Mouse (Mus musculus) liver, adult 2 months (tissue): ENCODE results near the gene Olfr1106. TPM values are rescaled to one million over a fixed set of nuclear protein-coding genes. Genes with fewer than 3 reads are reported as not detected.

ENCODE experiments used
- DNase-seq: peaks from one replicate; pipeline ENCODE4 v3.0.0-alpha.2; 2011; ENCODE audit warnings: low read depth, low spot score; ENCODE audit errors: extremely low read depth
- H3K27ac ChIP-seq: fragments of 200-500 bp; replicated peaks from 2 replicates; pipeline ENCODE4 v1.5.1; 2012; ENCODE audit warnings: low read depth, mild to moderate bottlenecking, control low read depth, inconsistent platforms, low read length; ENCODE audit not compliant: insufficient read depth
- H3K27me3 ChIP-seq: fragments of 200-500 bp; 2 replicates; pipeline ENCODE4 v1.6.1; 2012; ENCODE audit warnings: mild to moderate bottlenecking, moderate library complexity, low read length, inconsistent platforms; ENCODE audit not compliant: control insufficient read depth, insufficient read depth
- H3K36me3 ChIP-seq: fragments of 200-500 bp; 2 replicates; pipeline ENCODE4 v1.6.1; 2012; ENCODE audit warnings: low read length, inconsistent platforms; ENCODE audit not compliant: control insufficient read depth, insufficient read depth
- H3K4me1 ChIP-seq: fragments of 200-500 bp; 2 replicates; pipeline ENCODE4 v1.6.1; 2011; ENCODE audit warnings: low read length; ENCODE audit not compliant: control insufficient read depth, insufficient read depth
- H3K4me3 ChIP-seq: fragments of 200-500 bp; 2 replicates; pipeline ENCODE4 v1.5.1; 2011; ENCODE audit warnings: low read depth, mild to moderate bottlenecking, control low read depth, low read length, moderate library complexity; ENCODE audit not compliant: insufficient read depth
- H3K79me2 ChIP-seq: fragments of 200-500 bp; 2 replicates; pipeline ENCODE4 v1.6.1; 2012; ENCODE audit warnings: inconsistent platforms, mild to moderate bottlenecking, low read length, moderate library complexity; ENCODE audit not compliant: control insufficient read depth, insufficient read depth
- H3K9ac ChIP-seq: fragments of 200-500 bp; 2 replicates; pipeline ENCODE4 v1.6.1; 2012; ENCODE audit warnings: low read depth, mild to moderate bottlenecking, control low read depth, inconsistent platforms, low read length
- CTCF ChIP-seq: fragments of 200-500 bp; IDR thresholded peaks from 2 replicates; pipeline ENCODE4 v1.5.1; 2011; ENCODE audit warnings: low read depth, low read length, control low read depth
- POLR2A ChIP-seq: fragments of 200-500 bp; IDR thresholded peaks from 2 replicates; pipeline ENCODE4 v1.6.1; 2011; ENCODE audit warnings: low read length, control low read depth; ENCODE audit not compliant: insufficient read depth; ENCODE audit errors: extremely low read depth
- WGBS: fragments of 180-500 bp; shearing (Covaris S2); methylation state at CpG from one replicate; pipeline ENCODE4 v1.1.7; 2018; 5-methylcytosine and 5-hydroxymethylcytosine counted together
- polyA plus RNA-seq: library from polyadenylated mRNA; depleted of rRNA; stranded (reverse); fragments of >200 nt; gene quantifications from 2 replicates; pipeline ENCODE4 v1.2.3, GENCODE M21; 2012; rRNA removed
- total RNA-seq: library from RNA; depleted of rRNA; stranded (reverse); fragments of >200 nt; gene quantifications from 2 replicates; pipeline ENCODE4 v1.2.3, GENCODE M21; 2014; rRNA removed

Olfr1106 gene
- not detected in 2 replicates for total RNA-seq
- polyA plus RNA-seq = not detected in 2 replicates

- Histone ChIP-seq H3K27ac (no peak within 1 kb of the TSS), H3K36me3 (no peaks in the 10 kb centered on the region), H3K9ac (no peak within 1 kb of the TSS), H3K79me2 (no peaks in the 10 kb centered on the region), H3K4me3 (no peak within 1 kb of the TSS), H3K27me3 (no peaks in the 10 kb centered on the region), H3K4me1 (no peaks in the 10 kb centered on the region)
- TF ChIP-seq CTCF (no peak), POLR2A (no peak)
- no peak for DNase-seq
- WGBS = 66% methylated on average over 1 of the region's 1 CpGs
Observed at GRCm38 (mm10) chr2:87052173-87052572, at the start of gene Olfr1106. Olfr1106 (minus strand) TSS chr2:87052273.

- Histone ChIP-seq H3K79me2 (no peaks in the 10 kb centered on the region), H3K27me3 (no peaks in the 10 kb centered on the region), H3K9ac (no peak within 1 kb of the TSS), H3K27ac (no peak within 1 kb of the TSS), H3K4me1 (no peaks in the 10 kb centered on the region), H3K4me3 (no peak within 1 kb of the TSS), H3K36me3 (no peaks in the 10 kb centered on the region)
- 62% methylated on average over 1 of the region's 1 CpGs for WGBS
- TF ChIP-seq CTCF (no peak), POLR2A (no peak)
- no peak for DNase-seq
Observed at GRCm38 (mm10) chr2:87095908-87096307, 43.8 kb upstream of the Olfr1106 start, which contains the start of gene Olfr1109. Olfr1109 (minus strand) TSS chr2:87096008.

GRCm38 (mm10) chr2:87075717-87076116 lies 23.6 kb upstream of the Olfr1106 start, which contains the start of gene Olfr1107:
Olfr1107 (minus strand) TSS chr2:87075817.
- no peaks in the 10 kb centered on the region for H3K4me1 ChIP-seq
- no peak for TF ChIP-seq CTCF
- TF ChIP-seq POLR2A = no peak
- no peaks in the 10 kb centered on the region for H3K36me3 ChIP-seq
- H3K4me3 ChIP-seq = no peak within 1 kb of the TSS
- no peak within 1 kb of the TSS for H3K27ac ChIP-seq
- H3K79me2 ChIP-seq = no peaks in the 10 kb centered on the region
- 70% methylated on average over 1 of the region's 1 CpGs for WGBS
- H3K9ac ChIP-seq = no peak within 1 kb of the TSS
- no peaks in the 10 kb centered on the region for H3K27me3 ChIP-seq
- no peak for DNase-seq

- H3K27me3 ChIP-seq = no peaks in the 10 kb centered on the region
- no peak within 1 kb of the TSS for H3K27ac ChIP-seq
- no peaks in the 10 kb centered on the region for H3K4me1 ChIP-seq
- no peaks in the 10 kb centered on the region for H3K79me2 ChIP-seq
- no peak within 1 kb of the TSS for H3K9ac ChIP-seq
- no peaks in the 10 kb centered on the region for H3K36me3 ChIP-seq
- H3K4me3 ChIP-seq = no peak within 1 kb of the TSS
- no peak for DNase-seq
- TF ChIP-seq CTCF = no peak
Observed at GRCm38 (mm10) chr2:87036431-87036830, 15.6 kb downstream of the Olfr1106 start, which contains the start of gene Olfr1105. Olfr1105 (minus strand) TSS chr2:87036531.

GRCm38 (mm10) chr2:87026980-87027379 lies 25.1 kb downstream of the Olfr1106 start, which contains the start of gene Olfr1104:
Olfr1104 (minus strand) TSS chr2:87027080.
- no peaks in the 10 kb centered on the region for H3K27me3 ChIP-seq
- H3K4me3 ChIP-seq = no peak within 1 kb of the TSS
- no peak within 1 kb of the TSS for H3K9ac ChIP-seq
- no peak within 1 kb of the TSS for H3K27ac ChIP-seq
- TF ChIP-seq POLR2A (no peak), CTCF (no peak)
- H3K4me1 ChIP-seq = no peaks in the 10 kb centered on the region
- 53% methylated on average over 1 of the region's 1 CpGs for WGBS
- no peaks in the 10 kb centered on the region for H3K36me3 ChIP-seq
- no peak for DNase-seq
- H3K79me2 ChIP-seq = no peaks in the 10 kb centered on the region

- no peaks in the 10 kb centered on the region for H3K27me3 ChIP-seq
- TF ChIP-seq CTCF = no peak
- TF ChIP-seq POLR2A = no peak
- H3K4me1 ChIP-seq = no peaks in the 10 kb centered on the region
- no peak within 1 kb of the TSS for H3K27ac ChIP-seq
- H3K4me3 ChIP-seq = no peak within 1 kb of the TSS
- no peak within 1 kb of the TSS for H3K9ac ChIP-seq
- H3K36me3 ChIP-seq = no peaks in the 10 kb centered on the region
- no peaks in the 10 kb centered on the region for H3K79me2 ChIP-seq
- DNase-seq = no peak
Observed at GRCm38 (mm10) chr2:86998098-86998497, 54.0 kb downstream of the Olfr1106 start, which contains the start of gene Olfr1102. Olfr1102 (plus strand) TSS chr2:86998398.

Other genes with a start within 250 kb of the Olfr1106 start
- gene Olfr141, start 242.3 kb downstream of the Olfr1106 start, total RNA-seq = not detected in 2 replicates
- not detected in 2 replicates for gene Olfr141, start 242.3 kb downstream of the Olfr1106 start, polyA plus RNA-seq
- not detected in 2 replicates for gene Olfr1094, start 227.6 kb downstream of the Olfr1106 start, total RNA-seq
- not detected in 2 replicates for gene Olfr1094, start 227.6 kb downstream of the Olfr1106 start, polyA plus RNA-seq
- gene Olfr1095, start 200.6 kb downstream of the Olfr1106 start, total RNA-seq = not detected in 2 replicates
- gene Olfr1095, start 200.6 kb downstream of the Olfr1106 start, polyA plus RNA-seq = not detected in 2 replicates
- not detected in 2 replicates for gene Gm13723, start 177.5 kb downstream of the Olfr1106 start, total RNA-seq
- not detected in 2 replicates for gene Gm13723, start 177.5 kb downstream of the Olfr1106 start, polyA plus RNA-seq
- gene Olfr1097, start 160.1 kb downstream of the Olfr1106 start, total RNA-seq = not detected in 2 replicates
- gene Olfr1097, start 160.1 kb downstream of the Olfr1106 start, polyA plus RNA-seq = not detected in 2 replicates
- not detected in 2 replicates for gene Olfr1098, start 127.7 kb downstream of the Olfr1106 start, total RNA-seq
- not detected in 2 replicates for gene Olfr1098, start 127.7 kb downstream of the Olfr1106 start, polyA plus RNA-seq
- not detected in 2 replicates for gene Olfr1099, start 91.6 kb downstream of the Olfr1106 start, total RNA-seq
- gene Olfr1099, start 91.6 kb downstream of the Olfr1106 start, polyA plus RNA-seq = not detected in 2 replicates
- not detected in 2 replicates for gene Olfr1100, start 72.3 kb downstream of the Olfr1106 start, total RNA-seq
- not detected in 2 replicates for gene Olfr1100, start 72.3 kb downstream of the Olfr1106 start, polyA plus RNA-seq
- not detected in 2 replicates for gene Olfr1101, start 61.1 kb downstream of the Olfr1106 start, total RNA-seq
- gene Olfr1101, start 61.1 kb downstream of the Olfr1106 start, polyA plus RNA-seq = not detected in 2 replicates
- gene Olfr1102, start 53.9 kb downstream of the Olfr1106 start, total RNA-seq = not detected in 2 replicates
- gene Olfr1102, start 53.9 kb downstream of the Olfr1106 start, polyA plus RNA-seq = not detected in 2 replicates
- gene Olfr1104, start 25.2 kb downstream of the Olfr1106 start, total RNA-seq = not detected in 2 replicates
- not detected in 2 replicates for gene Olfr1104, start 25.2 kb downstream of the Olfr1106 start, polyA plus RNA-seq
- gene Olfr1105, start 15.7 kb downstream of the Olfr1106 start, total RNA-seq = not detected in 2 replicates
- not detected in 2 replicates for gene Olfr1105, start 15.7 kb downstream of the Olfr1106 start, polyA plus RNA-seq
- gene Olfr1107, start 23.5 kb upstream of the Olfr1106 start, total RNA-seq = not detected in 2 replicates
- gene Olfr1107, start 23.5 kb upstream of the Olfr1106 start, polyA plus RNA-seq = not detected in 2 replicates
- not detected in 2 replicates for gene Olfr1109, start 43.7 kb upstream of the Olfr1106 start, total RNA-seq
- gene Olfr1109, start 43.7 kb upstream of the Olfr1106 start, polyA plus RNA-seq = not detected in 2 replicates
- not detected in 2 replicates for gene Olfr259, start 62.3 kb upstream of the Olfr1106 start, total RNA-seq
- gene Olfr259, start 62.3 kb upstream of the Olfr1106 start, polyA plus RNA-seq = not detected in 2 replicates
- not detected in 2 replicates for gene Olfr1110, start 88.0 kb upstream of the Olfr1106 start, total RNA-seq
- not detected in 2 replicates for gene Olfr1110, start 88.0 kb upstream of the Olfr1106 start, polyA plus RNA-seq
- gene Olfr1111, start 100.4 kb upstream of the Olfr1106 start, total RNA-seq = not detected in 2 replicates
- gene Olfr1111, start 100.4 kb upstream of the Olfr1106 start, polyA plus RNA-seq = not detected in 2 replicates
- not detected in 2 replicates for gene Olfr1112, start 135.5 kb upstream of the Olfr1106 start, total RNA-seq
- gene Olfr1112, start 135.5 kb upstream of the Olfr1106 start, polyA plus RNA-seq = not detected in 2 replicates
- gene Olfr1113, start 156.7 kb upstream of the Olfr1106 start, total RNA-seq = not detected in 2 replicates
- gene Olfr1113, start 156.7 kb upstream of the Olfr1106 start, polyA plus RNA-seq = not detected in 2 replicates
- not detected in 2 replicates for gene Olfr1115, start 195.7 kb upstream of the Olfr1106 start, total RNA-seq
- gene Olfr1115, start 195.7 kb upstream of the Olfr1106 start, polyA plus RNA-seq = not detected in 2 replicates
- not detected in 2 replicates for gene Olfr1116, start 215.3 kb upstream of the Olfr1106 start, total RNA-seq
- not detected in 2 replicates for gene Olfr1116, start 215.3 kb upstream of the Olfr1106 start, polyA plus RNA-seq